Mouse (Mus musculus): Measurements from ENCODE around the gene Syce3. TPM values are rescaled to one million over a fixed set of nuclear protein-coding genes. Genes with fewer than 3 reads are reported as not detected.

Gene Syce3
- polyA plus RNA-seq, 1 experiment from 2014 or later = not detected

DNA sequence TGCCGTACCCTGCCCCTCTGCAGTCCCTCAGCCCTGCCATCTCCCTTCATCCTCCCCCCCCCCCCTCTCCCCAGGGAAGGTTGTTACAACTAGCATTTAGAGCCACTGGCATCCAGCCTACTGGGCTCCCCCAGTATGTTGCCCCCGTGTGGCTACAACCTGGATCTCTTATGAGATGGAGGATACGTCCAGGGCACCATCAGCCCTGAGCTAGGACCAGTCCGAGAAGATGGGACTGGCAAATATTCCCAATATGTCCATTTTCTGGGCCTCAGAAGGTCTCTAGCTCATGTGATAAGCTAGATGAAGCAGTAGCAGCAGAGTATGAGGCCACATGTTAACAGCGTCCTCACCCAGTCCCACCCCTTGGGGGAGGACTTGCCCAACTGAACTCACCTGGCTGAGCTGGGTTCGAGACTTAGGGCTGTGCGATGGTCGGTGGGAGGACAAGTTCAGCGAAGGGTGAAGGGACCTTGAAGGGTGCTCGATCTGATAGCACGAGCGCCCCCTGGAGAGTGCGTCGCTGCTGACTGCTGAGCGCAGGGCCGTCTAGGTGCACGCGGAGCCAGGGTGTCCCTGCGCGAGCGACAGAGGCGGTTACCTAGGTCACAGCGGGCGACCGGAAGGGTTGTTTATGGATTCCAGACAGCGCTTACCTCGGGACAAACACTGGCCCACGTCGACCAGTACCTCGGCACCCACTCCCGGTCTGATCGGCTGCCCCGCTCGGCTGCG, 37.1 kb downstream of the Syce3 start:
- H3K4me3 ChIP-seq (ENCODE audit: low read depth, low read length) = peak overlapping the region; percentile 58
- WGBS = 2% methylated on average over 35 of the region's 35 CpGs
- H3K9ac ChIP-seq (replicated peaks; ENCODE audit: low read depth, low read length) = peak overlapping the region; percentile 52
- peak; percentile 84 for ATAC-seq (ENCODE audit: insufficient number of reproducible peaks, insufficient read depth, low FRiP score, low read depth)
- H3K27ac ChIP-seq (ENCODE audit: low read length) = peak overlapping the region; percentile 83
- H3K4me1 ChIP-seq (ENCODE audit: control insufficient read depth, insufficient read depth, low read length) = 0 out of 2 replicates have a peak, but pooled peaks cover 4% of the 10 kb centered on the region
- peaks cover 13% of the 10 kb centered on the region for H3K27me3 ChIP-seq (ENCODE audit: control insufficient read depth, insufficient read depth, low read length)
- H3K9me3 ChIP-seq (ENCODE audit: control insufficient read depth, low read depth, low read length) = no peaks in the 10 kb centered on the region
- H3K4me2 ChIP-seq (replicated peaks; ENCODE audit: low read depth, low read length) = peak overlapping the region; percentile 68
- H3K36me3 ChIP-seq (ENCODE audit: control insufficient read depth, insufficient read depth, low read length) = peaks cover 39% of the 10 kb centered on the region

GRCm38 (mm10) chr15:89372536-89372935, 37.8 kb downstream of the Syce3 start:
- Histone ChIP-seq H3K4me2 (replicated peaks; ENCODE audit: low read depth, low read length) (peak overlapping the region; percentile 68), H3K9ac (replicated peaks; ENCODE audit: low read depth, low read length) (no peak overlapping the region), H3K9me3 (ENCODE audit: control insufficient read depth, low read depth, low read length) (no peaks in the 10 kb centered on the region), H3K27me3 (ENCODE audit: control insufficient read depth, insufficient read depth, low read length) (peaks cover 6% of the 10 kb centered on the region), H3K27ac (ENCODE audit: low read length) (no peak overlapping the region), H3K36me3 (ENCODE audit: control insufficient read depth, insufficient read depth, low read length) (peaks cover 46% of the 10 kb centered on the region), H3K4me3 (ENCODE audit: low read depth, low read length) (no peak overlapping the region), H3K4me1 (ENCODE audit: control insufficient read depth, insufficient read depth, low read length) (0 out of 2 replicates have a peak, but pooled peaks cover 4% of the 10 kb centered on the region)
- WGBS = 80% methylated on average over 7 of the region's 7 CpGs
- no peak for ATAC-seq (ENCODE audit: insufficient number of reproducible peaks, insufficient read depth, low FRiP score, low read depth)

DNA sequence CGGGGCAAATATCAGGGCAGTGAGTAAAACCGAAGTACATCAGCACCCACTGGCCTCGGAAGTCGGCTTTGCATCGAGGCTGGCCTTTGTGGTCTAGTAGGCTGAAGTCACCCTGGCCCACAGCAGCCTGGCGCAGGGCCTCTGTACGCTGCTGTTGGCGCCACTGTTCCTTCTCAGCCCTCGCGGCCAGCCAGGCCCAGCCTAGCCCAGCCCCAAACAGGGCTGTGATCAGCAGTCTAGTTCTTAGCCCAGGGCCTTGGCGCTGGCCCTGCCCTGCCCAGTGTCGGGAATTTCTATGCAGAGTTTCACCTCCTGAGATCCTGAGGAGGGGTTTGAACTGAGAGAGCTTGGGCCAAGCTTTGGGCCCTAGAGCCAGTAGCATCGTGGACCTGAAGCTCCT, 38.2 kb downstream of the Syce3 start:
- Histone ChIP-seq H3K27ac (ENCODE audit: low read length) (no peak overlapping the region), H3K9me3 (ENCODE audit: control insufficient read depth, low read depth, low read length) (no peaks in the 10 kb centered on the region), H3K36me3 (ENCODE audit: control insufficient read depth, insufficient read depth, low read length) (peaks cover 51% of the 10 kb centered on the region), H3K4me3 (ENCODE audit: low read depth, low read length) (no peak overlapping the region), H3K27me3 (ENCODE audit: control insufficient read depth, insufficient read depth, low read length) (0 out of 2 replicates have a peak, but pooled peaks cover 4% of the 10 kb centered on the region), H3K9ac (replicated peaks; ENCODE audit: low read depth, low read length) (no peak overlapping the region), H3K4me1 (ENCODE audit: control insufficient read depth, insufficient read depth, low read length) (0 out of 2 replicates have a peak, but pooled peaks cover 4% of the 10 kb centered on the region), H3K4me2 (replicated peaks; ENCODE audit: low read depth, low read length) (no peak overlapping the region)
- 88% methylated on average over 13 of the region's 13 CpGs for WGBS
- no peak for ATAC-seq (ENCODE audit: insufficient number of reproducible peaks, insufficient read depth, low FRiP score, low read depth)

DNA sequence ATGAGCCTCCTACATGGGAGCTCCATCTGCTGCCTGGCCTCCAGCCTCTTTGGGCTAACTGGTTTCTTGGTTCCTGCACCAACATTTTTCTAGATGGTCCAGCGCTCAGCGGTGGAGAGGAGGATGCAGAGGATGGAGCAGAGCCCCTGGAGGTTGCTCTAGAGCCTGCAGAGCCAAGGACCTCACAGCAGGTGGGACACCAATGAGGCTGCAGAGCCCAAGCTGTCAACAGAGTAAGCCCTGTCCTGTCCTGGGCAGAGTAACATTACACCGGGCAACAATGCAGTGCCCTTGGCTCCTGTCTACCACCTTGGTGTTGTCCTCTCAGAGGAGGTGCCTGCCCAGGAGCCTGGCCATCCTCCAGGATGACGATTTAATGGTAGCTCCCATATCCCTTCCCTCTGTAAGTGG, 45.2 kb downstream of the Syce3 start:
- WGBS = 98% methylated on average over 4 of the region's 4 CpGs
- no peak for ATAC-seq (ENCODE audit: insufficient number of reproducible peaks, insufficient read depth, low FRiP score, low read depth)
- Histone ChIP-seq H3K4me1 (ENCODE audit: control insufficient read depth, insufficient read depth, low read length) (no peaks in the 10 kb centered on the region), H3K27ac (ENCODE audit: low read length) (no peak overlapping the region), H3K36me3 (ENCODE audit: control insufficient read depth, insufficient read depth, low read length) (peaks cover 98% of the 10 kb centered on the region), H3K4me2 (replicated peaks; ENCODE audit: low read depth, low read length) (no peak overlapping the region), H3K9ac (replicated peaks; ENCODE audit: low read depth, low read length) (no peak overlapping the region), H3K27me3 (ENCODE audit: control insufficient read depth, insufficient read depth, low read length) (no peaks in the 10 kb centered on the region), H3K9me3 (ENCODE audit: control insufficient read depth, low read depth, low read length) (no peaks in the 10 kb centered on the region), H3K4me3 (ENCODE audit: low read depth, low read length) (no peak overlapping the region)

- WGBS = 90% methylated on average over 7 of the region's 7 CpGs
- no peaks in the 10 kb centered on the region for H3K27me3 ChIP-seq (ENCODE audit: control insufficient read depth, insufficient read depth, low read length)
- no peak overlapping the region for H3K27ac ChIP-seq (ENCODE audit: low read length)
- no peak overlapping the region for H3K4me2 ChIP-seq (replicated peaks; ENCODE audit: low read depth, low read length)
- ATAC-seq (ENCODE audit: insufficient number of reproducible peaks, insufficient read depth, low FRiP score, low read depth) = no peak
- H3K4me3 ChIP-seq (ENCODE audit: low read depth, low read length) = no peak overlapping the region
- no peak overlapping the region for H3K9ac ChIP-seq (replicated peaks; ENCODE audit: low read depth, low read length)
- no peaks in the 10 kb centered on the region for H3K9me3 ChIP-seq (ENCODE audit: control insufficient read depth, low read depth, low read length)
- 0 out of 2 replicates have a peak, but pooled peaks cover 4% of the 10 kb centered on the region for H3K4me1 ChIP-seq (ENCODE audit: control insufficient read depth, insufficient read depth, low read length)
- H3K36me3 ChIP-seq (ENCODE audit: control insufficient read depth, insufficient read depth, low read length) = peaks cover 78% of the 10 kb centered on the region
Observed at GRCm38 (mm10) chr15:89363051-89363450, 47.3 kb downstream of the Syce3 start.

- Histone ChIP-seq H3K4me3 (ENCODE audit: low read depth, low read length) (no peak overlapping the region), H3K27ac (ENCODE audit: low read length) (no peak overlapping the region)
Observed at GRCm38 (mm10) chr15:89358784-89359183, 51.5 kb downstream of the Syce3 start.

GRCm38 (mm10) chr15:89356372-89356771, 53.9 kb downstream of the Syce3 start:
- Histone ChIP-seq H3K36me3 (ENCODE audit: control insufficient read depth, insufficient read depth, low read length) (peaks cover 36% of the 10 kb centered on the region), H3K9ac (replicated peaks; ENCODE audit: low read depth, low read length) (peak overlapping the region; percentile 87), H3K9me3 (ENCODE audit: control insufficient read depth, low read depth, low read length) (no peaks in the 10 kb centered on the region), H3K27me3 (ENCODE audit: control insufficient read depth, insufficient read depth, low read length) (no peaks in the 10 kb centered on the region), H3K4me3 (ENCODE audit: low read depth, low read length) (peak overlapping the region; percentile 91), H3K27ac (ENCODE audit: low read length) (peak overlapping the region; percentile 90), H3K4me2 (replicated peaks; ENCODE audit: low read depth, low read length) (peak overlapping the region; percentile 49), H3K4me1 (ENCODE audit: control insufficient read depth, insufficient read depth, low read length) (peaks cover 20% of the 10 kb centered on the region)
- under 1% methylated on average over 15 of the region's 15 CpGs for WGBS
- ATAC-seq (ENCODE audit: insufficient number of reproducible peaks, insufficient read depth, low FRiP score, low read depth) = peak; percentile 42; the same call in 1 of the 2 replicates

More at GRCm38 (mm10) chr15:89358784-89359183, 51.5 kb downstream of the Syce3 start:
- H3K4me1 ChIP-seq (ENCODE audit: control insufficient read depth, insufficient read depth, low read length) = peaks cover 20% of the 10 kb centered on the region
- no peak for ATAC-seq (ENCODE audit: insufficient number of reproducible peaks, insufficient read depth, low FRiP score, low read depth)
- 70% methylated on average over 3 of the region's 3 CpGs for WGBS
- H3K9me3 ChIP-seq (ENCODE audit: control insufficient read depth, low read depth, low read length) = no peaks in the 10 kb centered on the region
- no peak overlapping the region for H3K4me2 ChIP-seq (replicated peaks; ENCODE audit: low read depth, low read length)
- H3K9ac ChIP-seq (replicated peaks; ENCODE audit: low read depth, low read length) = no peak overlapping the region
- H3K36me3 ChIP-seq (ENCODE audit: control insufficient read depth, insufficient read depth, low read length) = peaks cover 35% of the 10 kb centered on the region
- no peaks in the 10 kb centered on the region for H3K27me3 ChIP-seq (ENCODE audit: control insufficient read depth, insufficient read depth, low read length)

GRCm38 (mm10) chr15:89355241-89356187, 54.8 kb downstream of the Syce3 start, which contains the start of the genes Lmf2 and Ncaph2:
Gene Lmf2 (minus strand): TSS chr15:89355659.
Gene Ncaph2 (plus strand): TSS chr15:89355719.
- ATAC-seq (ENCODE audit: insufficient number of reproducible peaks, insufficient read depth, low FRiP score, low read depth) = peak; percentile 90
- Histone ChIP-seq H3K27me3 (ENCODE audit: control insufficient read depth, insufficient read depth, low read length) (no peaks in the 10 kb centered on the region), H3K4me1 (ENCODE audit: control insufficient read depth, insufficient read depth, low read length) (peaks cover 20% of the 10 kb centered on the region), H3K27ac (ENCODE audit: low read length) (peak within 1 kb of the TSS; percentile 90), H3K9ac (replicated peaks; ENCODE audit: low read depth, low read length) (peak within 1 kb of the TSS; percentile 87), H3K4me2 (replicated peaks; ENCODE audit: low read depth, low read length) (peak within 1 kb of the TSS; percentile 87), H3K9me3 (ENCODE audit: control insufficient read depth, low read depth, low read length) (no peaks in the 10 kb centered on the region), H3K36me3 (ENCODE audit: control insufficient read depth, insufficient read depth, low read length) (peaks cover 36% of the 10 kb centered on the region), H3K4me3 (ENCODE audit: low read depth, low read length) (peak within 1 kb of the TSS; percentile 91)
- under 1% methylated on average over 64 of the region's 64 CpGs for WGBS
